9 mouse cellular contexts compared by ENCODE assay signal in the genomic region with DNA sequence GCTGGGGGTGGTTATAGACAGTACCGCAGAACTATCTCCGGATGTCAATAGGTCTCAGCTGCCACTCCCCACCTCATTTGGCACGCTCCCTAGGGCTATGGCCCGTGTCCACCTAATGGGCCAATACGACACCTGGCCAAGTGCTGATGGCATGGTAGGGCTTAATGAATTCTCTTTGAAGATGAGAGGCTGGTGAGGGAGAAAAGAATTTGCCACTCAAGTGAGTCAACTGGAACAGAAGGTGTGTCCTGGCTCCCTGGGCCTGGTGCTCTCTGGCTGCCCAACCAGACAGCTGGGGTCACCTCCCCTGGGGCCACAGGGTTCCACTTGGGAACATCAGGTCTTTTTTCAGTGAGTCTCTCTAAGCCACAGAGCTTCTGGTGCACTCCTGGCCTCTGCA.
DNase-seq lines count a peak whose midpoint lies in the region; ATAC-seq lines count a peak whose summit lies in the region.
"Had no signal": no experiment of that assay in that cellular context is flagged by ENCODE, and none has a peak within 500 bp of the region (broad histone marks: within the 10 kb centered on the region; RNA-seq: fewer than 3 reads in every experiment).

No protein-coding gene starts in this region.

- H3K4me3 ChIP-seq in midbrain, embryonic 11.5 days (ENCODE audit: low read depth, low read length) = no peak overlapping the region
- no peak overlapping the region for H3K4me3 ChIP-seq in midbrain, embryonic 14.5 days (replicated peaks; ENCODE audit: low read depth, low read length)
- H3K4me3 ChIP-seq: intestine, embryonic 15.5 days had no signal

- H3K9ac ChIP-seq in midbrain, embryonic 11.5 days (ENCODE audit: low read length) = no peak overlapping the region
- H3K9ac ChIP-seq in midbrain, embryonic 14.5 days (replicated peaks; ENCODE audit: low read length) = no peak overlapping the region
- H3K9ac ChIP-seq: intestine, embryonic 15.5 days had no signal

- no peaks in the 10 kb centered on the region for H3K27me3 ChIP-seq in midbrain, embryonic 11.5 days (ENCODE audit: control insufficient read depth, insufficient read depth, low read length)
- no peaks in the 10 kb centered on the region for H3K27me3 ChIP-seq in midbrain, embryonic 14.5 days (ENCODE audit: control insufficient read depth, insufficient read depth, low read length)
- H3K27me3 ChIP-seq: intestine, embryonic 15.5 days had no signal

- H3K9me3 ChIP-seq in midbrain, embryonic 11.5 days (ENCODE audit: control insufficient read depth, low read length) = no peaks in the 10 kb centered on the region
- no peaks in the 10 kb centered on the region for H3K9me3 ChIP-seq in midbrain, embryonic 14.5 days (ENCODE audit: control insufficient read depth, low read length)
- H3K9me3 ChIP-seq: intestine, embryonic 15.5 days had no signal

- WGBS in midbrain, embryonic 11.5 days = 80% methylated on average over 5 of the region's 5 CpGs
- 81% methylated on average over 5 of the region's 5 CpGs for WGBS in midbrain, embryonic 14.5 days

- H3K4me1 ChIP-seq in midbrain, embryonic 11.5 days (ENCODE audit: control insufficient read depth, insufficient read depth, low read length) = no peaks in the 10 kb centered on the region
- H3K4me1 ChIP-seq in midbrain, embryonic 14.5 days (ENCODE audit: control insufficient read depth, insufficient read depth, low read length) = no peaks in the 10 kb centered on the region
- H3K4me1 ChIP-seq: intestine, embryonic 15.5 days had no signal

- H3K36me3 ChIP-seq in midbrain, embryonic 11.5 days (ENCODE audit: control insufficient read depth, insufficient read depth, low read length) = no peaks in the 10 kb centered on the region
- no peaks in the 10 kb centered on the region for H3K36me3 ChIP-seq in midbrain, embryonic 14.5 days (ENCODE audit: control insufficient read depth, insufficient read depth, low read length)
- H3K36me3 ChIP-seq: intestine, embryonic 15.5 days had no signal

- ATAC-seq in midbrain, embryonic 11.5 days (ENCODE audit: low FRiP score) = no peak
- no peak for ATAC-seq in midbrain, embryonic 14.5 days (ENCODE audit: low FRiP score, low TSS enrichment)
- ATAC-seq: activated CD4-positive, CD25-positive, alpha-beta regulatory T cell, adult 4 months; intestine, embryonic 15.5 days had no signal

- H3K27ac ChIP-seq in midbrain, embryonic 11.5 days (ENCODE audit: low read depth, low read length) = no peak overlapping the region
- H3K27ac ChIP-seq in midbrain, embryonic 14.5 days (replicated peaks; ENCODE audit: low read depth, low read length) = no peak overlapping the region
- H3K27ac ChIP-seq: intestine, embryonic 15.5 days had no signal

- peak; percentile 56 for DNase-seq in midbrain, embryonic 11.5 days (ENCODE audit: low spot score, missing footprints)
- no peak for DNase-seq in midbrain, embryonic 14.5 days
- peak; percentile 59 to 70 for DNase-seq in gastrocnemius, adult 8-10 months (ENCODE audit: low spot score in 2 of 2)
- DNase-seq in kidney, postnatal 10 days = peak; percentile 30
- DNase-seq in frontal cortex, postnatal 36 days (ENCODE audit: low spot score in 2 of 2) = no peak
- no peak for DNase-seq in yolk sac, embryonic 10.5 days (ENCODE audit: low spot score)
- DNase-seq in retina, embryonic 14.5 days (ENCODE audit: low spot score) = no peak

- no peak overlapping the region for H3K4me2 ChIP-seq in midbrain, embryonic 11.5 days
- H3K4me2 ChIP-seq in midbrain, embryonic 14.5 days (ENCODE audit: low read length) = no peak overlapping the region
- H3K4me2 ChIP-seq: intestine, embryonic 15.5 days had no signal

Comparison
In these comparisons a context has a peak if more than half of its experiments do, and no peak if none do; other contexts are left out.
1. DNase-seq: peak in midbrain, embryonic 11.5 days (single experiment), gastrocnemius, adult 8-10 months (2 of 2) and kidney, postnatal 10 days (single experiment); none in midbrain, embryonic 14.5 days (single experiment), frontal cortex, postnatal 36 days (0 of 2), yolk sac, embryonic 10.5 days (single experiment) and retina, embryonic 14.5 days (single experiment).